19 mouse cellular contexts compared by ENCODE assay signal in genomic region chr3:79609886-79610285, GRCm38 (mm10). TPM values are rescaled to one million over a fixed set of nuclear protein-coding genes. Genes with fewer than 3 reads are reported as not detected.
DNase-seq lines count a peak whose midpoint lies in the region; ATAC-seq and TF ChIP-seq lines count a peak whose summit lies in the region.
"Had no signal": no experiment of that assay in that cellular context is flagged by ENCODE, and none has a peak within 500 bp of the region (broad histone marks: within the 10 kb centered on the region; RNA-seq: fewer than 3 reads in every experiment).

No protein-coding gene starts in this region.

- no peaks in the 10 kb centered on the region for H3K4me1 ChIP-seq in liver, embryonic 16.5 days (ENCODE audit: control insufficient read depth, low read depth, low read length)
- H3K4me1 ChIP-seq in liver, postnatal 0 days (ENCODE audit: insufficient read depth), result no peaks in the 10 kb centered on the region
- H3K4me1 ChIP-seq in liver, embryonic 12.5 days, result no peaks in the 10 kb centered on the region

- no peak overlapping the region for H3K27ac ChIP-seq in liver, embryonic 16.5 days (ENCODE audit: low read length)
- H3K27ac ChIP-seq in liver, postnatal 0 days (ENCODE audit: low read depth), result 0 out of 2 replicates have a peak overlapping the region, but pooled peaks have one; percentile 31
- no peak overlapping the region for H3K27ac ChIP-seq in liver, embryonic 12.5 days

- peak; percentile 54; the same call in 1 of the 2 replicates for ATAC-seq in liver, embryonic 16.5 days (ENCODE audit: low read depth)
- ATAC-seq in liver, postnatal 0 days, result peak; percentile 72
- no peak for ATAC-seq in liver, embryonic 12.5 days
- ATAC-seq: activated CD4-positive, CD25-positive, alpha-beta regulatory T cell, adult 4 months; CD4-positive, CD25-positive, alpha-beta regulatory T cell, adult 4 months; Patski had no signal

- no peak for DNase-seq in liver
- no peak for DNase-seq in liver, postnatal 0 days
- DNase-seq: adrenal gland, adult 2 months; adrenal gland, adult 8-10 months; adrenal gland, postnatal 10 days; adrenal gland, postnatal 14 days; adrenal gland, postnatal 25 days; adrenal gland, postnatal 36 days; B cell, adult 2 months; cerebellum, adult 11 months; cerebellum, adult 11-12 months; cerebellum, adult 18-20 months had no signal

- H3K36me3 ChIP-seq in liver, embryonic 16.5 days (ENCODE audit: control insufficient read depth, insufficient read depth), result peaks cover 29% of the 10 kb centered on the region
- H3K36me3 ChIP-seq in liver, postnatal 0 days (replicated peaks; ENCODE audit: insufficient read depth, low read length), result peaks cover 57% of the 10 kb centered on the region
- peaks cover 62% of the 10 kb centered on the region for H3K36me3 ChIP-seq in liver, embryonic 12.5 days

- H3K9me3 ChIP-seq in liver, embryonic 16.5 days (replicated peaks; ENCODE audit: control insufficient read depth, low read length), result no peaks in the 10 kb centered on the region
- H3K9me3 ChIP-seq in liver, postnatal 0 days (ENCODE audit: low read length), result peaks cover 6% of the 10 kb centered on the region; the same call in 1 of the 2 replicates
- no peaks in the 10 kb centered on the region for H3K9me3 ChIP-seq in liver, embryonic 12.5 days (replicated peaks)
- H3K9me3 ChIP-seq: G1E had no signal

- TF ChIP-seq EP300 in liver, postnatal 0 days (IDR thresholded peaks at IDR 0.05; ENCODE audit: low read depth), result no peak

- no peak overlapping the region for H3K4me2 ChIP-seq in liver, embryonic 16.5 days (ENCODE audit: low read depth, low read length)
- no peak overlapping the region for H3K4me2 ChIP-seq in liver, postnatal 0 days (ENCODE audit: low read depth, low read length)
- no peak overlapping the region for H3K4me2 ChIP-seq in liver, embryonic 12.5 days

- TF ChIP-seq CTCF in liver, postnatal 0 days (IDR thresholded peaks at IDR 0.05; ENCODE audit: low read depth), result no peak

- no peak overlapping the region for H3K9ac ChIP-seq in liver, embryonic 16.5 days (ENCODE audit: low read depth, low read length)
- H3K9ac ChIP-seq in liver, postnatal 0 days (replicated peaks), result no peak overlapping the region
- no peak overlapping the region for H3K9ac ChIP-seq in liver, embryonic 12.5 days

- no peak overlapping the region for H3K4me3 ChIP-seq in liver, embryonic 16.5 days (ENCODE audit: low read depth, low read length)
- no peak overlapping the region for H3K4me3 ChIP-seq in liver, postnatal 0 days (ENCODE audit: low read depth, low read length)
- no peak overlapping the region for H3K4me3 ChIP-seq in liver, embryonic 12.5 days

- H3K27me3 ChIP-seq in liver, embryonic 16.5 days (ENCODE audit: control insufficient read depth, insufficient read depth, low read depth, low read length), result no peaks in the 10 kb centered on the region
- H3K27me3 ChIP-seq in liver, postnatal 0 days (ENCODE audit: insufficient read depth, low read length), result no peaks in the 10 kb centered on the region
- H3K27me3 ChIP-seq in liver, embryonic 12.5 days (replicated peaks), result no peaks in the 10 kb centered on the region
- H3K27me3 ChIP-seq: CH12.LX, Patski had no signal

- 73% methylated on average over 2 of the region's 2 CpGs for WGBS in liver, embryonic 16.5 days (ENCODE audit: insufficient replicate concordance)
- 74% methylated on average over 2 of the region's 2 CpGs for WGBS in liver, postnatal 0 days (ENCODE audit: insufficient replicate concordance)
- whole genome bisulfite sequencing in liver, embryonic 12.5 days (ENCODE audit: insufficient replicate concordance), result 81% methylated on average over 2 of the region's 2 CpGs

RNA-seq across cellular contexts. Expression of gene Ppid, which starts 18.7 kb away (rescaled TPM):
- 67.7 and 82.3 TPM in 2 replicates for polyA plus RNA-seq in liver, embryonic 16.5 days (2015; fragmentation: Nextera tagmentation; extraction: Ambion mirVana)
- polyA plus RNA-seq in liver, postnatal 0 days (2015; fragmentation: Nextera tagmentation; extraction: Ambion mirVana), result 31.5 and 36.6 TPM in 2 replicates
- 208 and 214 TPM in 2 replicates for polyA plus RNA-seq in liver, embryonic 12.5 days (2016; fragmentation: Nextera tagmentation; extraction: Ambion mirVana)

RNA-seq across cellular contexts. Expression of gene 4930579G24Rik, which starts 19.0 kb away (rescaled TPM):
- 13.1 and 17.5 TPM in 2 replicates for polyA plus RNA-seq in liver, embryonic 16.5 days (2015; fragmentation: Nextera tagmentation; extraction: Ambion mirVana)
- polyA plus RNA-seq in liver, postnatal 0 days (2015; fragmentation: Nextera tagmentation; extraction: Ambion mirVana), result 8.7 and 9.6 TPM in 2 replicates
- 23.7 and 23.8 TPM in 2 replicates for polyA plus RNA-seq in liver, embryonic 12.5 days (2016; fragmentation: Nextera tagmentation; extraction: Ambion mirVana)

RNA-seq across cellular contexts. Expression of gene Etfdh, which starts 19.4 kb away (rescaled TPM):
- 55.0 and 56.8 TPM in 2 replicates for polyA plus RNA-seq in liver, embryonic 16.5 days (2015; fragmentation: Nextera tagmentation; extraction: Ambion mirVana)
- polyA plus RNA-seq in liver, postnatal 0 days (2015; fragmentation: Nextera tagmentation; extraction: Ambion mirVana), result 215 and 239 TPM in 2 replicates
- polyA plus RNA-seq in liver, embryonic 12.5 days (2016; fragmentation: Nextera tagmentation; extraction: Ambion mirVana), result 39.2 and 41.1 TPM in 2 replicates

RNA-seq across cellular contexts. Expression of gene Fnip2, which starts 42.3 kb away (rescaled TPM):
- 3.2 and 3.5 TPM in 2 replicates for polyA plus RNA-seq in liver, embryonic 16.5 days (2015; fragmentation: Nextera tagmentation; extraction: Ambion mirVana)
- 2.4 and 3.0 TPM in 2 replicates for polyA plus RNA-seq in liver, postnatal 0 days (2015; fragmentation: Nextera tagmentation; extraction: Ambion mirVana)
- 8.0 and 8.3 TPM in 2 replicates for polyA plus RNA-seq in liver, embryonic 12.5 days (2016; fragmentation: Nextera tagmentation; extraction: Ambion mirVana)
